Mouse (Mus musculus) CH12.LX (cell line): ENCODE measurements around the gene Ppp1r13l. TPM values are rescaled to one million over a fixed set of nuclear protein-coding genes. Genes with fewer than 3 reads are reported as not detected.
A peak's percentile ranks its signal among the peaks of the same experiment; 100 is the strongest.

Experiments used
- DNase-seq: peaks from one replicate; pipeline ENCODE4 v3.0.0-alpha.2; 2013; ENCODE audit errors: extremely low read depth
- H3K27ac ChIP-seq: 2 replicates; pipeline ENCODE4 v1.5.1; 2012; ENCODE audit warnings: low read depth, mild to moderate bottlenecking, control low read depth, moderate library complexity; ENCODE audit not compliant: insufficient read depth
- H3K27me3 ChIP-seq: replicated peaks from 2 replicates; pipeline ENCODE3; 2012; ENCODE audit warnings: inconsistent platforms
- H3K36me3 ChIP-seq, 2 experiments: replicated peaks in 1 of 2; 2 replicates each; pipeline versions ENCODE3 to v1.6.1; 2012; ENCODE audit warnings: inconsistent platforms in 1 of 2, low read length in 1 of 2, mild to moderate bottlenecking in 1 of 2, mixed read lengths in 1 of 2, moderate library complexity in 1 of 2; ENCODE audit not compliant: control insufficient read depth in 1 of 2, insufficient read depth in 1 of 2
- H3K4me1 ChIP-seq, 2 experiments: 2 replicates each; pipeline ENCODE4 v1.6.1; 2012; ENCODE audit warnings: inconsistent platforms in 1 of 2, moderate library complexity in 1 of 2; ENCODE audit not compliant: insufficient read depth in 2 of 2, control insufficient read depth in 1 of 2
- H3K4me2 ChIP-seq: 2 replicates; pipeline ENCODE4 v1.6.1; 2012; ENCODE audit warnings: low read depth, mild to moderate bottlenecking, control low read depth; ENCODE audit not compliant: poor library complexity, insufficient read depth, severe bottlenecking
- H3K4me3 ChIP-seq, 3 experiments: fragments of 150-350 bp in 1 of 3; sonication (generic) in 1 of 3; replicated peaks in 1 of 3; 2 replicates each; pipeline versions ENCODE3 to v1.5.1; 2011 to 2012; ENCODE audit warnings: low read depth in 2 of 3, low read length in 2 of 3, mild to moderate bottlenecking in 2 of 3, moderate library complexity in 2 of 3, control low read depth in 1 of 3, improper control_type of control experiment in 1 of 3, inconsistent platforms in 1 of 3, mixed read lengths in 1 of 3; ENCODE audit not compliant: poor library complexity in 1 of 3
- H3K79me2 ChIP-seq: replicated peaks from 2 replicates; pipeline ENCODE4 v1.6.1; 2012; ENCODE audit warnings: mild to moderate bottlenecking, moderate library complexity; ENCODE audit not compliant: control insufficient read depth, poor library complexity, insufficient read depth, severe bottlenecking; ENCODE audit errors: extremely low read depth
- H3K9ac ChIP-seq: 2 replicates; pipeline ENCODE4 v1.6.1; 2012; ENCODE audit warnings: low read depth, mild to moderate bottlenecking, control low read depth, moderate library complexity; ENCODE audit not compliant: insufficient read depth
- H3K9me3 ChIP-seq: replicated peaks from 2 replicates; pipeline ENCODE3; 2012; ENCODE audit warnings: low read length, inconsistent platforms, mixed read lengths
- BHLHE40 ChIP-seq: IDR thresholded peaks from 2 replicates; pipeline ENCODE4 v1.6.1; 2011; ENCODE audit warnings: mild to moderate bottlenecking, low read depth, low read length, improper control_type of control experiment
- CHD1 ChIP-seq: IDR thresholded peaks from 2 replicates; pipeline ENCODE4 v1.6.1; 2012; ENCODE audit warnings: low read depth, low read length, improper control_type of control experiment, inconsistent platforms
- CHD2 ChIP-seq: IDR thresholded peaks from 2 replicates; pipeline ENCODE4 v1.6.1; 2011; ENCODE audit warnings: low read length, improper control_type of control experiment
- CTCF ChIP-seq, 2 experiments: IDR thresholded peaks in 1 of 2; conservative IDR thresholded peaks in 1 of 2; 2 replicates each; pipeline ENCODE4 v1.5.1; 2011 to 2012; ENCODE audit warnings: low read depth in 2 of 2, low read length in 2 of 2, improper control_type of control experiment in 1 of 2, inconsistent platforms in 1 of 2, mild to moderate bottlenecking in 1 of 2, moderate library complexity in 1 of 2
- ELF1 ChIP-seq: IDR thresholded peaks from 2 replicates; pipeline ENCODE4 v1.6.1; 2014; ENCODE audit warnings: low read depth, mild to moderate bottlenecking, inconsistent platforms, low read length, improper control_type of control experiment
- HCFC1 ChIP-seq: IDR thresholded peaks from 2 replicates; pipeline ENCODE4 v1.6.1; 2012; ENCODE audit warnings: low read depth, mild to moderate bottlenecking, inconsistent platforms, low read length, improper control_type of control experiment
- IRF4 ChIP-seq: IDR thresholded peaks from 2 replicates; pipeline ENCODE4 v1.6.1; 2014; ENCODE audit warnings: low read depth, mild to moderate bottlenecking, inconsistent platforms, low read length, improper control_type of control experiment
- JUN ChIP-seq: IDR thresholded peaks from 2 replicates; pipeline ENCODE4 v1.6.1; 2011; ENCODE audit warnings: low read depth, mild to moderate bottlenecking, low read length, improper control_type of control experiment, moderate library complexity; ENCODE audit not compliant: insufficient read depth
- KAT2A ChIP-seq: IDR thresholded peaks from 2 replicates; pipeline ENCODE4 v1.6.1; 2012; ENCODE audit warnings: low read length, improper control_type of control experiment, inconsistent platforms; ENCODE audit not compliant: insufficient replicate concordance
- MAFK ChIP-seq: IDR thresholded peaks from 2 replicates; pipeline ENCODE4 v1.6.1; 2011; ENCODE audit warnings: low read length, improper control_type of control experiment; ENCODE audit not compliant: insufficient replicate concordance
- MAX ChIP-seq: IDR thresholded peaks from 2 replicates; pipeline ENCODE4 v1.6.1; 2011; ENCODE audit warnings: low read length, improper control_type of control experiment
- MAZ ChIP-seq: IDR thresholded peaks from 2 replicates; pipeline ENCODE4 v1.6.1; 2012; ENCODE audit warnings: low read depth, mild to moderate bottlenecking, inconsistent platforms, low read length, improper control_type of control experiment, moderate library complexity
- MEF2A ChIP-seq: IDR thresholded peaks from 2 replicates; pipeline ENCODE4 v1.6.1; 2014; ENCODE audit warnings: low read depth, mild to moderate bottlenecking, inconsistent platforms, low read length, improper control_type of control experiment, borderline replicate concordance
- MXI1 ChIP-seq: IDR thresholded peaks from 2 replicates; pipeline ENCODE4 v1.6.1; 2011; ENCODE audit warnings: mild to moderate bottlenecking, low read depth, low read length, improper control_type of control experiment
- NRF1 ChIP-seq: IDR thresholded peaks from 2 replicates; pipeline ENCODE4 v1.6.1; 2014; ENCODE audit warnings: low read depth, mild to moderate bottlenecking, inconsistent platforms, low read length, improper control_type of control experiment, moderate library complexity
- POLR2A ChIP-seq: IDR thresholded peaks from 2 replicates; pipeline ENCODE4 v1.6.1; 2011; ENCODE audit warnings: low read depth, mild to moderate bottlenecking, improper control_type of control experiment, low read length
- SIN3A ChIP-seq: IDR thresholded peaks from 2 replicates; pipeline ENCODE4 v1.6.1; 2012; ENCODE audit warnings: low read length, improper control_type of control experiment, inconsistent platforms
- TBP ChIP-seq: conservative IDR thresholded peaks from 2 replicates; pipeline ENCODE4 v1.6.1; 2011; ENCODE audit warnings: low read depth, low read length, improper control_type of control experiment
- TCF12 ChIP-seq: IDR thresholded peaks from 2 replicates; pipeline ENCODE4 v1.6.1; 2014; ENCODE audit warnings: low read depth, mild to moderate bottlenecking, inconsistent platforms, low read length, improper control_type of control experiment
- UBTF ChIP-seq: IDR thresholded peaks from 2 replicates; pipeline ENCODE4 v1.6.1; 2012; ENCODE audit warnings: low read depth, mild to moderate bottlenecking, inconsistent platforms, low read length, improper control_type of control experiment, moderate library complexity
- USF1 ChIP-seq: IDR thresholded peaks from 2 replicates; pipeline ENCODE4 v1.6.1; 2014; ENCODE audit warnings: low read depth, mild to moderate bottlenecking, inconsistent platforms, low read length, improper control_type of control experiment
- ZC3H11A ChIP-seq: IDR thresholded peaks from 2 replicates; pipeline ENCODE4 v1.6.1; 2012; ENCODE audit warnings: low read depth, mild to moderate bottlenecking, inconsistent platforms, low read length, improper control_type of control experiment
- ZMIZ1 ChIP-seq: IDR thresholded peaks from 2 replicates; pipeline ENCODE4 v1.6.1; 2012; ENCODE audit warnings: low read depth, mild to moderate bottlenecking, inconsistent platforms, low read length, improper control_type of control experiment
- dilution Hi-C: fragments of 300-500 bp; cut with MboI; formaldehyde crosslinking; loops from 2 replicates; pipeline ENCODE4 v1.14.3; 2020; ENCODE audit warnings: low sequenced_read_pairs; ENCODE audit not compliant: extremely low pct_unique_long_range_greater_than_20kb, extremely low pct_ligation_motif_present
- in situ Hi-C: fragments of 300-500 bp; cut with MboI; formaldehyde crosslinking; loops from 3 replicates; pipeline ENCODE4 v1.14.3; 2019; ENCODE audit warnings: low sequenced_read_pairs, low pct_ligation_motif_present, low pct_unique_long_range_greater_than_20kb, mixed read lengths
- polyA plus RNA-seq: library from polyadenylated mRNA; unstranded; fragments of >175 nt; gene quantifications from 2 replicates; pipeline ENCODE4 v1.2.1, GENCODE M21; 2012; ENCODE audit warnings: low read depth; ENCODE audit not compliant: insufficient read length
- total RNA-seq, 2 experiments: library from RNA; depleted of rRNA; stranded (reverse); fragments of 300-350 nt in 1 of 2; fragments of >200 nt in 1 of 2; gene quantifications; 2 replicates each; pipeline ENCODE4 v1.2.3; 2012 to 2014

Ppp1r13l gene
- total and polyA plus RNA-seq, 3 experiments: 0.11 to 1.3 (median 0.68) TPM

- in situ Hi-C loops: no loop called here
Observed at GRCm38 (mm10) chr7:19381377-19382165, 22.0 kb downstream of the Ppp1r13l start, which contains the start of gene Ercc2. Ercc2 (plus strand) TSS chr7:19382010.

GRCm38 (mm10) chr7:19382166-19382541 lies 22.6 kb downstream of the Ppp1r13l start:
- in situ Hi-C loops: no loop called here
- H3K36me3 ChIP-seq: peaks cover 35 to 40% of the 10 kb centered on the region in 2 experiments

More at GRCm38 (mm10) chr7:19381377-19382165, 22.0 kb downstream of the Ppp1r13l start, which contains the start of gene Ercc2:
- H3K4me3 ChIP-seq: peak within 1 kb of the TSS; percentile 60 to 88 (median 84)
- H3K4me1 ChIP-seq: peaks cover 3 to 9% of the 10 kb centered on the region in 2 experiments; a peak in 3 of 4 replicates
- peak; percentile 99 for DNase-seq
- H3K9me3 ChIP-seq: no peaks in the 10 kb centered on the region
- H3K79me2 ChIP-seq: peaks cover 24% of the 10 kb centered on the region
- TF ChIP-seq ZC3H11A (no peak), TBP (peak; percentile 66), UBTF (no peak), MXI1 (peak; percentile 60; the same call in 1 of the 2 replicates), MEF2A (peak; percentile 54; the same call in 1 of the 2 replicates), SIN3A (peak; percentile 88), JUN (no peak), MAFK (no peak), MAX (peak; percentile 68; the same call in 1 of the 2 replicates), POLR2A (peak; percentile 69), ZMIZ1 (no peak), KAT2A (0 out of 2 replicates have a peak, but pooled peaks have one; percentile 53), MAZ (no peak), BHLHE40 (peak; percentile 50; the same call in 1 of the 2 replicates), CTCF (conservative IDR thresholded peaks at IDR 0.05 in 1 of 2, IDR thresholded peaks at IDR 0.05 in 1 of 2; ENCODE audit: low read depth in 2 of 2, low read length in 2 of 2) (no peak), CHD2 (peak; percentile 50; the same call in 1 of the 2 replicates), IRF4 (peak; percentile 73; the same call in 1 of the 2 replicates), HCFC1 (peak; percentile 91), NRF1 (peak; percentile 95), USF1 (no peak), CHD1 (no peak), TCF12 (peak; percentile 67; the same call in 1 of the 2 replicates), ELF1 (peak; percentile 71)
- H3K9ac ChIP-seq: peak within 1 kb of the TSS; percentile 69
- H3K27ac ChIP-seq: no peak within 1 kb of the TSS
- dilution Hi-C loops: no loop called here
- H3K4me2 ChIP-seq: peak within 1 kb of the TSS; percentile 79
- peaks cover 29 to 34% of the 10 kb centered on the region in 2 experiments for H3K36me3 ChIP-seq
- no peaks in the 10 kb centered on the region for H3K27me3 ChIP-seq

More at GRCm38 (mm10) chr7:19382166-19382541, 22.6 kb downstream of the Ppp1r13l start:
- H3K4me1 ChIP-seq: peaks cover 3 to 9% of the 10 kb centered on the region in 2 experiments; a peak in 3 of 4 replicates
- H3K9me3 ChIP-seq: no peaks in the 10 kb centered on the region
- peak overlapping the region; percentile 69 for H3K9ac ChIP-seq
- TF ChIP-seq CHD1 (no peak), ELF1 (peak; percentile 32; the same call in 1 of the 2 replicates), NRF1 (0 out of 2 replicates have a peak, but pooled peaks have one; percentile 15), MAZ (no peak)
- H3K27ac ChIP-seq: no peak overlapping the region
- peak overlapping the region; percentile 79 for H3K4me2 ChIP-seq
- H3K79me2 ChIP-seq: peaks cover 24% of the 10 kb centered on the region
- H3K4me3 ChIP-seq: peak overlapping the region; percentile 60 to 88 (median 84)
- dilution Hi-C loops: no loop called here
- no peak for DNase-seq
- H3K27me3 ChIP-seq: no peaks in the 10 kb centered on the region
